Comparison of ENCODE assay signal across 23 mouse cellular contexts in genomic region chr4:95575411-95575911, GRCm38 (mm10). TPM values are rescaled to one million over a fixed set of nuclear protein-coding genes. Genes with fewer than 3 reads are reported as not detected.
DNase-seq lines count a peak whose midpoint lies in the region; ATAC-seq and TF ChIP-seq lines count a peak whose summit lies in the region.
"Had no signal": no experiment of that assay in that cellular context is flagged by ENCODE, and none has a peak within 500 bp of the region (broad histone marks: within the 10 kb centered on the region; RNA-seq: fewer than 3 reads in every experiment).

No protein-coding gene starts in this region.

- no peak overlapping the region for H3K4me2 ChIP-seq in forebrain, embryonic 14.5 days (ENCODE audit: low read length)
- H3K4me2 ChIP-seq: embryonic facial prominence, embryonic 15.5 days; forebrain, embryonic 12.5 days; heart, embryonic 12.5 days; hindbrain, embryonic 13.5 days had no signal

- H3K27ac ChIP-seq in forebrain, embryonic 14.5 days (ENCODE audit: low read depth, low read length): no peak overlapping the region
- no peak overlapping the region for H3K27ac ChIP-seq in forebrain, embryonic 10.5 days
- H3K27ac ChIP-seq: embryonic facial prominence, embryonic 15.5 days; forebrain, embryonic 12.5 days; heart, adult 2 months; hindbrain, embryonic 13.5 days; hindbrain, postnatal 0 days had no signal

- no peaks in the 10 kb centered on the region for H3K27me3 ChIP-seq in forebrain, embryonic 14.5 days (replicated peaks; ENCODE audit: control insufficient read depth, insufficient read depth, low read length)
- H3K27me3 ChIP-seq in forebrain, embryonic 10.5 days (ENCODE audit: poor library complexity, severe bottlenecking): no peaks in the 10 kb centered on the region
- H3K27me3 ChIP-seq: embryonic facial prominence, embryonic 15.5 days; forebrain, embryonic 12.5 days; heart, embryonic 12.5 days; hindbrain, embryonic 13.5 days; Patski had no signal

- TF ChIP-seq CTCF in brain, embryonic 14.5 days (IDR thresholded peaks at IDR 0.05; ENCODE audit: borderline replicate concordance, extremely low read depth, insufficient read depth, insufficient read length): no peak

- H3K4me3 ChIP-seq in forebrain, embryonic 14.5 days (ENCODE audit: low read depth, low read length): no peak overlapping the region
- H3K4me3 ChIP-seq in forebrain, embryonic 10.5 days: no peak overlapping the region
- H3K4me3 ChIP-seq: embryonic facial prominence, embryonic 15.5 days; erythroblast, embryonic 14.5 days; forebrain, embryonic 12.5 days; heart, adult 2 months; heart, embryonic 12.5 days; hindbrain, embryonic 13.5 days had no signal

- no peaks in the 10 kb centered on the region; the same call in 1 of the 2 replicates for H3K9me3 ChIP-seq in forebrain, embryonic 14.5 days (replicated peaks; ENCODE audit: control insufficient read depth, low read length)
- H3K9me3 ChIP-seq in forebrain, embryonic 10.5 days: no peaks in the 10 kb centered on the region; the same call in 1 of the 2 replicates
- H3K9me3 ChIP-seq: embryonic facial prominence, embryonic 15.5 days; forebrain, embryonic 12.5 days; G1E; heart, embryonic 12.5 days; hindbrain, embryonic 13.5 days had no signal

- no peaks in the 10 kb centered on the region for H3K36me3 ChIP-seq in forebrain, embryonic 14.5 days (ENCODE audit: control insufficient read depth, insufficient read depth, low read length)
- H3K36me3 ChIP-seq in forebrain, embryonic 10.5 days (replicated peaks): no peaks in the 10 kb centered on the region
- H3K36me3 ChIP-seq: embryonic facial prominence, embryonic 15.5 days; forebrain, embryonic 12.5 days; G1E; heart, embryonic 12.5 days; hindbrain, embryonic 13.5 days had no signal

- 52% methylated on average over 3 of the region's 3 CpGs for WGBS in forebrain, embryonic 14.5 days
- WGBS in forebrain, embryonic 10.5 days: 82% methylated on average over 3 of the region's 3 CpGs

- peaks cover 3% of the 10 kb centered on the region; the same call in 1 of the 2 replicates for H3K4me1 ChIP-seq in forebrain, embryonic 14.5 days (ENCODE audit: control insufficient read depth, insufficient read depth, low read length)
- no peaks in the 10 kb centered on the region for H3K4me1 ChIP-seq in forebrain, embryonic 10.5 days
- H3K4me1 ChIP-seq: embryonic facial prominence, embryonic 15.5 days; forebrain, embryonic 12.5 days; heart, embryonic 12.5 days; hindbrain, embryonic 13.5 days had no signal

- no peak; the same call in 1 of the 2 replicates for ATAC-seq in forebrain, embryonic 14.5 days
- ATAC-seq in CD4-positive, CD25-positive, alpha-beta regulatory T cell, adult 4 months: no peak
- ATAC-seq: activated CD4-positive, CD25-positive, alpha-beta regulatory T cell, adult 4 months; hindbrain, postnatal 0 days; Patski had no signal

- no peak for TF ChIP-seq POLR2A in brain, embryonic 14.5 days (IDR thresholded peaks at IDR 0.05; ENCODE audit: borderline replicate concordance, extremely low read depth, insufficient read depth, insufficient read length, poor library complexity, severe bottlenecking)

- no peak overlapping the region for H3K9ac ChIP-seq in forebrain, embryonic 14.5 days (ENCODE audit: low read length)
- H3K9ac ChIP-seq: embryonic facial prominence, embryonic 15.5 days; forebrain, embryonic 12.5 days; heart, embryonic 12.5 days; hindbrain, embryonic 13.5 days had no signal

- peak; percentile 34 for DNase-seq in forebrain, embryonic 14.5 days (ENCODE audit: low spot score)
- DNase-seq in forebrain, embryonic 10.5 days (ENCODE audit: extremely low spot score, low spot score): no peak
- peak; percentile 11 for DNase-seq in Muller cell, postnatal 12 days (ENCODE audit: inconsistent ontology term)
- peak; percentile 20 for DNase-seq in NIH3T3 (ENCODE audit: low read depth)
- peak; percentile 58 for DNase-seq in brain, embryonic 14.5 days (ENCODE audit: low read depth)
- DNase-seq in yolk sac, embryonic 10.5 days (ENCODE audit: low spot score): no peak
- no peak for DNase-seq in retina, postnatal 1 day
- DNase-seq: cerebellum, adult 2 months; cerebellum, postnatal 10 days; gastrocnemius, postnatal 14 days; heart, adult 2 months; kidney, adult 11 months; kidney, adult 9 months had no signal

RNA-seq across cellular contexts. Expression of gene Fggy, which starts 18.2 kb away (rescaled TPM):
- polyA plus RNA-seq in forebrain, embryonic 14.5 days (2014; fragmentation: Nextera tagmentation; extraction: Ambion mirVana): 6.3 and 6.6 TPM in 2 replicates
- 6.1 and 6.8 TPM in 2 replicates for polyA plus RNA-seq in forebrain, embryonic 10.5 days (2016; fragmentation: Nextera tagmentation; extraction: Ambion mirVana)
- polyA plus RNA-seq in brain, embryonic 14.5 days (2012; rRNA removed): 5.0 and 5.2 TPM in 2 replicates
- polyA plus RNA-seq in CD4-positive, CD25-positive, alpha-beta regulatory T cell, adult 4 months (2017; shearing (Covaris generic)): 1 to 10 TPM; 5.4 to 6.3 TPM
- polyA plus RNA-seq: erythroblast, embryonic 14.5 days; G1E had no signal

Comparison
In these comparisons a context has a peak if more than half of its experiments do, and no peak if none do; other contexts are left out.
1. DNase-seq: peak in forebrain, embryonic 14.5 days (single experiment), Muller cell, postnatal 12 days (single experiment), NIH3T3 (single experiment) and brain, embryonic 14.5 days (single experiment); none in forebrain, embryonic 10.5 days (single experiment), yolk sac, embryonic 10.5 days (single experiment) and retina, postnatal 1 day (single experiment).